Mouse (Mus musculus) small intestine, adult 2 months (tissue): ENCODE data around the gene Ralgapb. TPM values are rescaled to one million over a fixed set of nuclear protein-coding genes. Genes with fewer than 3 reads are reported as not detected.

Experiments
- H3K27ac ChIP-seq: fragments of 200-500 bp; 2 replicates; pipeline ENCODE4 v1.5.1; 2012; ENCODE audit warnings: low read depth, low read length, control low read depth, inconsistent platforms; ENCODE audit not compliant: insufficient read depth
- H3K27me3 ChIP-seq: fragments of 200-500 bp; 2 replicates; pipeline ENCODE4 v1.6.1; 2012; ENCODE audit warnings: mild to moderate bottlenecking, moderate library complexity, low read length, inconsistent platforms; ENCODE audit not compliant: control insufficient read depth, insufficient read depth
- H3K36me3 ChIP-seq: fragments of 200-500 bp; 2 replicates; pipeline ENCODE4 v1.6.1; 2012; ENCODE audit warnings: mild to moderate bottlenecking, low read length, control low read depth, inconsistent platforms; ENCODE audit not compliant: control insufficient read depth, insufficient read depth
- H3K4me1 ChIP-seq: fragments of 200-500 bp; 2 replicates; pipeline ENCODE4 v1.6.1; 2012; ENCODE audit warnings: low read length, inconsistent platforms, mixed read lengths; ENCODE audit not compliant: control insufficient read depth, insufficient read depth, insufficient read length
- H3K4me3 ChIP-seq: fragments of 200-500 bp; 2 replicates; pipeline ENCODE4 v1.5.1; 2012; ENCODE audit warnings: low read depth, mild to moderate bottlenecking, control low read depth, inconsistent platforms, low read length, moderate library complexity
- CTCF ChIP-seq: fragments of 200-500 bp; IDR thresholded peaks from 2 replicates; pipeline ENCODE4 v1.5.1; 2012; ENCODE audit warnings: low read depth, mild to moderate bottlenecking, control low read depth, inconsistent platforms, low read length, moderate library complexity, mixed read lengths; ENCODE audit not compliant: insufficient replicate concordance, insufficient read length; ENCODE audit errors: extremely low read depth
- POLR2A ChIP-seq: fragments of 200-500 bp; IDR thresholded peaks from 2 replicates; pipeline ENCODE4 v1.6.1; 2012; ENCODE audit warnings: low read depth, mild to moderate bottlenecking, control low read depth, inconsistent platforms, low read length, moderate library complexity
- WGBS: fragments of 180-500 bp; shearing (Covaris S2); methylation state at CpG from one replicate; pipeline ENCODE4 v1.1.7; 2018; 5-methylcytosine and 5-hydroxymethylcytosine counted together
- polyA plus RNA-seq: library from polyadenylated mRNA; depleted of rRNA; stranded (reverse); fragments of >200 nt; gene quantifications from 2 replicates; pipeline ENCODE4 v1.2.3, GENCODE M21; 2012

Ralgapb gene
- polyA plus RNA-seq, 1 experiment, result 16.4 TPM

DNA sequence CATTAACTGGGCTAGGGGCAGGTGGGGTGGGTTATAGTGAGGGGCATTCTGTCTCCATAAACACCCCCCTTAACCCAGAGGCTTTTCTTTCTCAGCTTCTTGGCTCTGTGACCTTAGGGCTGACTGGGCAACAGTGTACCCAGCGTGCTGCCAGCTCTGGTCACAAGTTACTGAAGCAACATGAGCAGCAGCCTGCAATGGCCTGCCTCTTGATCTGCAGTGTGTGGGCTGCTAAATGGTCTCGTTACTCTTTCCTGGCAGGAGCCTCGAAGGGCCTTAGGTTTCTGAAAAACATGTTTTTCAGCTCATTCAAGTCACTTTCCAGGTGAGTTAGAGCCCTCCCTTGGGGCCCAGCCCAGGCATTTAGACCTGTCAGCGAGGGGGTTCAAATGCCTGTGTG lies 94.0 kb downstream of the Ralgapb start:
- H3K4me1 ChIP-seq, result no peaks in the 10 kb centered on the region
- TF ChIP-seq CTCF (no peak), POLR2A (no peak)
- no peak overlapping the region for H3K4me3 ChIP-seq
- H3K27ac ChIP-seq, result no peak overlapping the region
- 74% methylated on average over 4 of the region's 4 CpGs for WGBS
- H3K36me3 ChIP-seq, result peaks cover 3% of the 10 kb centered on the region; the same call in 1 of the 2 replicates
- no peaks in the 10 kb centered on the region for H3K27me3 ChIP-seq

- WGBS, result 75% methylated on average over 5 of the region's 5 CpGs
- TF ChIP-seq CTCF (no peak), POLR2A (no peak)
- H3K4me3 ChIP-seq, result no peak overlapping the region
These were observed 96.8 kb downstream of the Ralgapb start for GRCm38 (mm10) chr2:158506475-158506874.

GRCm38 (mm10) chr2:158507046-158507445 lies 97.4 kb downstream of the Ralgapb start:
- Histone ChIP-seq H3K4me3 (no peak overlapping the region), H3K36me3 (no peaks in the 10 kb centered on the region), H3K4me1 (no peaks in the 10 kb centered on the region), H3K27me3 (no peaks in the 10 kb centered on the region), H3K27ac (no peak overlapping the region)
- WGBS, result 89% methylated on average over 10 of the region's 10 CpGs
- no peak for TF ChIP-seq POLR2A
- TF ChIP-seq CTCF, result no peak

More at GRCm38 (mm10) chr2:158506475-158506874, 96.8 kb downstream of the Ralgapb start:
- Histone ChIP-seq H3K4me1 (no peaks in the 10 kb centered on the region), H3K27me3 (no peaks in the 10 kb centered on the region), H3K27ac (no peak overlapping the region), H3K36me3 (no peaks in the 10 kb centered on the region)

- no peak overlapping the region for H3K27ac ChIP-seq
- no peaks in the 10 kb centered on the region for H3K4me1 ChIP-seq
- TF ChIP-seq CTCF, result no peak
- no peak for TF ChIP-seq POLR2A
- no peaks in the 10 kb centered on the region for H3K36me3 ChIP-seq
- WGBS, result 46% methylated on average over 6 of the region's 6 CpGs
- H3K4me3 ChIP-seq, result no peak overlapping the region
- no peaks in the 10 kb centered on the region for H3K27me3 ChIP-seq
These were observed 101.0 kb downstream of the Ralgapb start for GRCm38 (mm10) chr2:158510665-158511064.

- H3K27me3 ChIP-seq, result no peaks in the 10 kb centered on the region
- no peak within 1 kb of the TSS for H3K27ac ChIP-seq
- H3K4me1 ChIP-seq, result no peaks in the 10 kb centered on the region
- TF ChIP-seq CTCF (no peak), POLR2A (no peak)
- WGBS, result 57% methylated on average over 10 of the region's 10 CpGs
- H3K4me3 ChIP-seq, result no peak within 1 kb of the TSS
- H3K36me3 ChIP-seq, result no peaks in the 10 kb centered on the region
These were observed 102.9 kb downstream of the Ralgapb start, which contains the start of gene Arhgap40 for GRCm38 (mm10) chr2:158512528-158512927. Arhgap40 (plus strand) TSS chr2:158512796.

- Histone ChIP-seq H3K36me3 (no peaks in the 10 kb centered on the region), H3K27me3 (no peaks in the 10 kb centered on the region), H3K4me3 (no peak overlapping the region), H3K27ac (no peak overlapping the region), H3K4me1 (no peaks in the 10 kb centered on the region)
- TF ChIP-seq POLR2A (no peak), CTCF (no peak)
- WGBS, result 73% methylated on average over 12 of the region's 12 CpGs
These were observed 104.2 kb downstream of the Ralgapb start for GRCm38 (mm10) chr2:158513821-158514336.

GRCm38 (mm10) chr2:158518583-158518982 lies 108.9 kb downstream of the Ralgapb start:
- TF ChIP-seq POLR2A (no peak), CTCF (no peak)
- 56% methylated on average over 6 of the region's 6 CpGs for WGBS
- no peak overlapping the region for H3K4me3 ChIP-seq
- no peak overlapping the region for H3K27ac ChIP-seq
- no peaks in the 10 kb centered on the region for H3K36me3 ChIP-seq
- H3K27me3 ChIP-seq, result no peaks in the 10 kb centered on the region
- H3K4me1 ChIP-seq, result no peaks in the 10 kb centered on the region
